In the genomic region with DNA sequence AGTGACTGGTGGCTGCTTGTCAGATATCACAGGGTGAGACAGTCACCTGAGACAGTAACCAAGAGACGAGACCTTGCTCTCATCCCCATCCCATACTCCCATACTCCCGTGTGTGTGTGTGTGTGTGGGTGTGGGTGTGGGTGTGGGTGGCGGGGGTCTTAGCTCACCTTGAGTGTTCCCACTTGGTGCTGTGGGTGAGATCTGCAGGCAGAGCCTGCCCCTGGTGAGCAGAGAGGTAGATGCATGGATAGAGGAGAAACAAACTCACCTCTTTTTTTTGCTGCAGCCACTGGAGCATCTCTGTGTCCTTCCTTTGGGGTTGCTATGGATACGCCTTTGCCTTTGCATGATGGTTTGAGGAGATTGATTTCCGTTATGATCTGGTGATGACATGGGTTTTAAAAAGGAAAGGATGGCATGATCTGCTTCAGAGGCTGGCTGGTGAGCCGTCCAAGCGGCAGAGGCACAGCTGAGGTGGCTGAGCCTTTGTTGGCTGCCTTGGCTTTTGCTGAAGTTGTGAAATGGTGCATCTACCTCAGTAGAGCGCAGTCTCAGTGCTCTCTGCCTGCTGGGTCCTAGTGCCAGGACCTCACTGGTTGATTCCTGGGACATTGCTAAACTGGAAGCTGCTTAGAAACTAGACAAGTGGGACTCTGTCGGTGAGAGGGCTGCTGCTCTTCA, we compare ENCODE assay signal across 11 mouse cellular contexts. TPM values are rescaled to one million over a fixed set of nuclear protein-coding genes. Genes with fewer than 3 reads are reported as not detected.
DNase-seq lines count a peak whose midpoint lies in the region; ATAC-seq and TF ChIP-seq lines count a peak whose summit lies in the region.
"Had no signal": no experiment of that assay in that cellular context is flagged by ENCODE, and none has a peak within 500 bp of the region (broad histone marks: within the 10 kb centered on the region; RNA-seq: fewer than 3 reads in every experiment).

No protein-coding gene starts in this region.

- no peak for TF ChIP-seq CTCF in lung, postnatal 0 days (IDR thresholded peaks at IDR 0.05)
- no peak for TF ChIP-seq CTCF in gastrocnemius, adult 2 months (IDR thresholded peaks at IDR 0.05)

- H3K4me1 ChIP-seq in hindbrain, embryonic 13.5 days (replicated peaks) = peaks cover 58% of the 10 kb centered on the region
- peaks cover 56% of the 10 kb centered on the region for H3K4me1 ChIP-seq in midbrain, embryonic 13.5 days (replicated peaks)
- no peaks in the 10 kb centered on the region for H3K4me1 ChIP-seq in lung, postnatal 0 days (ENCODE audit: insufficient read depth, low read depth, low read length)

- H3K4me2 ChIP-seq in hindbrain, embryonic 13.5 days = peak overlapping the region; percentile 50
- H3K4me2 ChIP-seq in midbrain, embryonic 13.5 days (replicated peaks) = peak overlapping the region; percentile 50
- H3K4me2 ChIP-seq in lung, postnatal 0 days (replicated peaks; ENCODE audit: low read depth, low read length) = no peak overlapping the region
- H3K4me2 ChIP-seq: lung, embryonic 15.5 days had no signal

- peaks cover 2% of the 10 kb centered on the region; the same call in 1 of the 2 replicates for H3K36me3 ChIP-seq in hindbrain, embryonic 13.5 days
- peaks cover 9% of the 10 kb centered on the region for H3K36me3 ChIP-seq in midbrain, embryonic 13.5 days
- H3K36me3 ChIP-seq in lung, postnatal 0 days (ENCODE audit: insufficient read depth, low read length) = no peaks in the 10 kb centered on the region
- H3K36me3 ChIP-seq: lung, embryonic 15.5 days had no signal

- peak overlapping the region; percentile 87 for H3K27ac ChIP-seq in hindbrain, embryonic 13.5 days
- peak overlapping the region; percentile 79 for H3K27ac ChIP-seq in midbrain, embryonic 13.5 days
- H3K27ac ChIP-seq in lung, postnatal 0 days (ENCODE audit: low read length) = no peak overlapping the region
- H3K27ac ChIP-seq in gastrocnemius, adult 2 months = no peak overlapping the region; the same call in 1 of the 2 replicates
- H3K27ac ChIP-seq: lung, embryonic 15.5 days had no signal

- H3K9me3 ChIP-seq in hindbrain, embryonic 13.5 days = no peaks in the 10 kb centered on the region
- H3K9me3 ChIP-seq in midbrain, embryonic 13.5 days = no peaks in the 10 kb centered on the region
- no peaks in the 10 kb centered on the region for H3K9me3 ChIP-seq in lung, postnatal 0 days (ENCODE audit: low read length)
- H3K9me3 ChIP-seq: lung, embryonic 15.5 days had no signal

- no peaks in the 10 kb centered on the region for H3K27me3 ChIP-seq in hindbrain, embryonic 13.5 days
- no peaks in the 10 kb centered on the region for H3K27me3 ChIP-seq in midbrain, embryonic 13.5 days
- no peaks in the 10 kb centered on the region for H3K27me3 ChIP-seq in lung, postnatal 0 days (replicated peaks; ENCODE audit: insufficient read depth, low read length)
- H3K27me3 ChIP-seq: lung, embryonic 15.5 days had no signal

- WGBS in hindbrain, embryonic 13.5 days = 50% methylated on average over 9 of the region's 9 CpGs
- WGBS in midbrain, embryonic 13.5 days = 61% methylated on average over 9 of the region's 9 CpGs
- 69% methylated on average over 9 of the region's 9 CpGs for WGBS in lung, postnatal 0 days

- H3K4me3 ChIP-seq in hindbrain, embryonic 13.5 days = peak overlapping the region; percentile 42
- peak overlapping the region; percentile 37 for H3K4me3 ChIP-seq in midbrain, embryonic 13.5 days (replicated peaks)
- H3K4me3 ChIP-seq in lung, postnatal 0 days (ENCODE audit: low read depth, low read length) = no peak overlapping the region
- H3K4me3 ChIP-seq in gastrocnemius, adult 2 months = no peak overlapping the region
- H3K4me3 ChIP-seq: lung, embryonic 15.5 days had no signal

- no peak for TF ChIP-seq EP300 in lung, postnatal 0 days (IDR thresholded peaks at IDR 0.05)

- peak; percentile 78 for ATAC-seq in hindbrain, embryonic 13.5 days (ENCODE audit: low FRiP score)
- ATAC-seq in midbrain, embryonic 13.5 days = peak; percentile 76
- no peak for ATAC-seq in lung, postnatal 0 days

- intact Hi-C loops in gastrocnemius, adult 2 months (cut with DNase I) = no loop called here

- H3K9ac ChIP-seq in hindbrain, embryonic 13.5 days = peak overlapping the region; percentile 72
- H3K9ac ChIP-seq in midbrain, embryonic 13.5 days (replicated peaks) = peak overlapping the region; percentile 62
- H3K9ac ChIP-seq in lung, postnatal 0 days (replicated peaks; ENCODE audit: low read depth) = no peak overlapping the region
- H3K9ac ChIP-seq: lung, embryonic 15.5 days had no signal

- peak; percentile 1 for DNase-seq in adrenal gland, postnatal 25 days
- DNase-seq in adrenal gland, adult 18-20 months (ENCODE audit: low spot score in 2 of 2) = no peak
- DNase-seq in cerebellum, adult 8-10 months = peak; percentile 49
- no peak for DNase-seq in lung, postnatal 0 days (ENCODE audit: low spot score)
- DNase-seq in gastrocnemius, adult 2 months = no peak
- DNase-seq in yolk sac, embryonic 10.5 days (ENCODE audit: low spot score) = no peak
- DNase-seq: heart, postnatal 14 days; thymus, adult 2 months had no signal

RNA-seq across cellular contexts. Expression of a gene that starts 6.7 kb away (rescaled TPM):
- 138 and 172 TPM in 2 replicates for total RNA-seq in adrenal gland, postnatal 25 days (2021)
- 100 to 1,000 TPM; 111 to 138 TPM for total RNA-seq in adrenal gland, adult 18-20 months (2021)
- 142 and 147 TPM in 2 replicates for polyA plus RNA-seq in hindbrain, embryonic 13.5 days (2015; fragmentation: Nextera tagmentation; extraction: Ambion mirVana)
- 127 and 140 TPM in 2 replicates for polyA plus RNA-seq in midbrain, embryonic 13.5 days (2015; fragmentation: Nextera tagmentation; extraction: Ambion mirVana)
- 55.3 and 63.7 TPM in 2 replicates for polyA plus RNA-seq in lung, postnatal 0 days (2015; fragmentation: Nextera tagmentation; extraction: Ambion mirVana)
- total RNA-seq in gastrocnemius, adult 2 months (2021) = 100 to 1,000 TPM; 129 to 139 TPM

RNA-seq across cellular contexts. Expression of a gene that starts 16.2 kb away (rescaled TPM):
- 0.61 and 1.2 TPM in 2 replicates for total RNA-seq in adrenal gland, postnatal 25 days (2021)
- total RNA-seq in adrenal gland, adult 18-20 months (2021) = 1 to 10 TPM; 1.1 to 1.4 TPM
- polyA plus RNA-seq in hindbrain, embryonic 13.5 days (2015; fragmentation: Nextera tagmentation; extraction: Ambion mirVana) = 4.3 and 6.0 TPM in 2 replicates
- 3.0 and 3.3 TPM in 2 replicates for polyA plus RNA-seq in midbrain, embryonic 13.5 days (2015; fragmentation: Nextera tagmentation; extraction: Ambion mirVana)
- polyA plus RNA-seq in lung, postnatal 0 days (2015; fragmentation: Nextera tagmentation; extraction: Ambion mirVana) = 6.1 and 9.8 TPM in 2 replicates
- under 1 TPM in 1 of 2 experiments, not detected in 1; 0.11 TPM for total RNA-seq in gastrocnemius, adult 2 months (2021)

RNA-seq across cellular contexts. Expression of a gene that starts 16.2 kb away (rescaled TPM):
- total RNA-seq in adrenal gland, postnatal 25 days (2021) = 1.2 and 5.1 TPM in 2 replicates
- 1 to 10 TPM; 1.9 to 3.6 TPM for total RNA-seq in adrenal gland, adult 18-20 months (2021)
- polyA plus RNA-seq in hindbrain, embryonic 13.5 days (2015; fragmentation: Nextera tagmentation; extraction: Ambion mirVana) = 15.2 and 15.5 TPM in 2 replicates
- 16.1 and 19.2 TPM in 2 replicates for polyA plus RNA-seq in midbrain, embryonic 13.5 days (2015; fragmentation: Nextera tagmentation; extraction: Ambion mirVana)
- polyA plus RNA-seq in lung, postnatal 0 days (2015; fragmentation: Nextera tagmentation; extraction: Ambion mirVana) = 3.1 and 3.3 TPM in 2 replicates
- 1 to 10 TPM in 1 of 2 experiments, under 1 TPM in 1; 0.84 to 1.1 TPM for total RNA-seq in gastrocnemius, adult 2 months (2021)

RNA-seq across cellular contexts. Expression of a gene that starts 37.1 kb away (rescaled TPM):
- total RNA-seq in adrenal gland, postnatal 25 days (2021) = 17.6 and 22.6 TPM in 2 replicates
- 1 to 10 TPM; 4.7 to 6.6 TPM for total RNA-seq in adrenal gland, adult 18-20 months (2021)
- polyA plus RNA-seq in hindbrain, embryonic 13.5 days (2015; fragmentation: Nextera tagmentation; extraction: Ambion mirVana) = 15.9 and 16.6 TPM in 2 replicates
- 16.5 and 18.8 TPM in 2 replicates for polyA plus RNA-seq in midbrain, embryonic 13.5 days (2015; fragmentation: Nextera tagmentation; extraction: Ambion mirVana)
- 51.2 and 63.8 TPM in 2 replicates for polyA plus RNA-seq in lung, postnatal 0 days (2015; fragmentation: Nextera tagmentation; extraction: Ambion mirVana)
- 10 to 100 TPM; 12.2 to 15.3 TPM for total RNA-seq in gastrocnemius, adult 2 months (2021)

RNA-seq across cellular contexts. Expression of a gene that starts 47.1 kb away (rescaled TPM):
- 24.3 and 31.3 TPM in 2 replicates for total RNA-seq in adrenal gland, postnatal 25 days (2021)
- total RNA-seq in adrenal gland, adult 18-20 months (2021) = 10 to 100 TPM; 20.1 to 20.7 TPM
- 13.4 and 14.1 TPM in 2 replicates for polyA plus RNA-seq in hindbrain, embryonic 13.5 days (2015; fragmentation: Nextera tagmentation; extraction: Ambion mirVana)
- 12.1 and 14.9 TPM in 2 replicates for polyA plus RNA-seq in midbrain, embryonic 13.5 days (2015; fragmentation: Nextera tagmentation; extraction: Ambion mirVana)
- 14.5 and 18.1 TPM in 2 replicates for polyA plus RNA-seq in lung, postnatal 0 days (2015; fragmentation: Nextera tagmentation; extraction: Ambion mirVana)
- 10 to 100 TPM; 13.7 to 16.3 TPM for total RNA-seq in gastrocnemius, adult 2 months (2021)

Comparison
In these comparisons a context has a peak if more than half of its experiments do, and no peak if none do; other contexts are left out.
1. DNase-seq: peak in adrenal gland, postnatal 25 days (single experiment) and cerebellum, adult 8-10 months (single experiment); none in adrenal gland, adult 18-20 months (0 of 2), lung, postnatal 0 days (single experiment), gastrocnemius, adult 2 months (single experiment) and yolk sac, embryonic 10.5 days (single experiment).
2. H3K27ac ChIP-seq: peak in hindbrain, embryonic 13.5 days (single experiment) and midbrain, embryonic 13.5 days (single experiment); none in lung, postnatal 0 days (single experiment) and gastrocnemius, adult 2 months (single experiment).
3. H3K4me3 ChIP-seq: peak in hindbrain, embryonic 13.5 days (single experiment) and midbrain, embryonic 13.5 days (single experiment); none in lung, postnatal 0 days (single experiment) and gastrocnemius, adult 2 months (single experiment).